Mouse (Mus musculus): ENCODE measurements at regions not wholly inside any gene's neighbourhood (a gene's known extent, or its start where the extent isn't known, plus 50 kb on each side); places are given as distances from the start of the nearest gene placed in this dataset.

DNA sequence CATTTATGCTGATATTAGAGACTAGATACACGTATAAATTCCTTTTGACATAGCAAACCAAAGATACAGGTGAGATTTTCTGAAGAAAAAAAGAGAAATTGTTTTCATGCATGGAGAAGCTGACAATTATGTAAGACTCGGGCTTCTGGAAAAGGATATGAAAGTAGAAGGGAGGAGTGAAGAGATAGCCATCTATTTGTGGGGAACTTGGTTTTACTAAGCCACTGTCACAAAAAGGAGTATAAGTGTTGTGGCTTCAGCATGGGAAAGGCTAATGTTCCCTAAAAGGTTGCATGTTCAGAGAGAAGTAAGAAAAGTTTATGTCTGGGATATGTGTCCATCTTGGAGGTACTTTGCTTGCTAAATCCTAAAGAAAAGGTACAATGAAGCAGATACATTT is 390.8 kb upstream of the Chl1 start:
- no peak for TF ChIP-seq MXI1 (IDR thresholded peaks at IDR 0.05; ENCODE audit: low read depth, low read length)
- no peak for TF ChIP-seq CTCF (IDR thresholded peaks at IDR 0.05 in 2 of 3, conservative IDR thresholded peaks at IDR 0.05 in 1 of 3; ENCODE audit: control insufficient read depth in 1 of 3, insufficient read depth in 1 of 3, low read depth in 2 of 3, low read length in 3 of 3, poor library complexity in 1 of 3, severe bottlenecking in 1 of 3)
- no peak for TF ChIP-seq E2F4 (IDR thresholded peaks at IDR 0.05; ENCODE audit: borderline replicate concordance, low read depth, low read length)
- no peak for TF ChIP-seq POLR2A (IDR thresholded peaks at IDR 0.05; ENCODE audit: control insufficient read depth in 1 of 2, insufficient read depth in 1 of 2, low read depth in 1 of 2, low read length in 2 of 2, poor library complexity in 1 of 2)
- no peak for TF ChIP-seq SIN3A (IDR thresholded peaks at IDR 0.05; ENCODE audit: low read length)
- TF ChIP-seq MAZ (IDR thresholded peaks at IDR 0.05; ENCODE audit: low read depth, low read length): no peak
- no peak for TF ChIP-seq BHLHE40 (IDR thresholded peaks at IDR 0.05; ENCODE audit: borderline replicate concordance, low read depth, low read length)
- no peak for TF ChIP-seq MAFK (IDR thresholded peaks at IDR 0.05; ENCODE audit: borderline replicate concordance, low read depth, low read length)
- TF ChIP-seq MAX (IDR thresholded peaks at IDR 0.05; ENCODE audit: low read length): no peak
- no peak for TF ChIP-seq MYB (IDR thresholded peaks at IDR 0.05; ENCODE audit: low read depth, low read length)
- no peak for TF ChIP-seq POLR2AphosphoS2 (IDR thresholded peaks at IDR 0.05; ENCODE audit: low read length)
- no peak for TF ChIP-seq KAT2A (conservative IDR thresholded peaks at IDR 0.05; ENCODE audit: low read depth, low read length)
- TF ChIP-seq USF2 (IDR thresholded peaks at IDR 0.05; ENCODE audit: borderline replicate concordance in 1 of 2, insufficient read depth in 1 of 2, low read depth in 1 of 2, low read length in 2 of 2): no peak
- no peak for DNase-seq (ENCODE audit: low read depth, low spot score)
- no peak overlapping the region for H3K9ac ChIP-seq (ENCODE audit: control insufficient read depth, low read depth, low read length, poor library complexity, severe bottlenecking)
- no peaks in the 10 kb centered on the region for H3K79me2 ChIP-seq (ENCODE audit: control insufficient read depth, insufficient read depth, low read length, poor library complexity)
- H3K27me3 ChIP-seq (ENCODE audit: control insufficient read depth in 1 of 2, insufficient read depth in 2 of 2, low read length in 2 of 2): no peaks in the 10 kb centered on the region
- no peaks in the 10 kb centered on the region for H3K36me3 ChIP-seq (ENCODE audit: control insufficient read depth in 1 of 2, insufficient read depth in 2 of 2, low read length in 2 of 2)
- H3K9me3 ChIP-seq (replicated peaks; ENCODE audit: insufficient read depth, low read length): no peaks in the 10 kb centered on the region
- H3K27ac ChIP-seq (ENCODE audit: control insufficient read depth, low read depth, low read length): no peak overlapping the region
- H3K4me1 ChIP-seq (ENCODE audit: control insufficient read depth in 1 of 2, insufficient read depth in 2 of 2, low read length in 2 of 2): no peaks in the 10 kb centered on the region
- no peak overlapping the region for H3K4me3 ChIP-seq (ENCODE audit: control insufficient read depth in 1 of 2, insufficient read depth in 1 of 2, low read depth in 2 of 2, low read length in 2 of 2)

DNA sequence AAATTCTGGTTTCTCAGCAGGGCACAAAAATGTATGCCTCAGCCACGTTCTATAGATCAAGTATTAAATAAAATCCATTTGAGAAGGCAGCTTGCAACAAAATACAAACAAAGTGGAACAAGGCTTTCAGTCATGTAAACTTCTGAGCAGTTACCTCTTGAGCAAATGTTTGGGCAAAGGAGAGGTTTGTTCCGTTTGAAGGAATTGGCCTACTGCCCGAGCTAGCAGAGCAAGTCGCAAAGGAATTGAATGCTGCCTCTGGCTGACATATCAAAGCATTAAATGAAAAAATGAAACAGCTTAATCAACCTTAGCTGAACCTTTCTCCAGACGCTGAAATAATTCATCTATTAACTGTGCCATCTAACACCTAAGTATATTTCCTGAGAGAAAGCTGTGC is 369.5 kb upstream of the Chl1 start:
- no peaks in the 10 kb centered on the region for H3K79me2 ChIP-seq (ENCODE audit: control insufficient read depth, insufficient read depth, low read length, poor library complexity)
- H3K9ac ChIP-seq (ENCODE audit: control insufficient read depth, low read depth, low read length, poor library complexity, severe bottlenecking): no peak overlapping the region
- DNase-seq (ENCODE audit: low read depth, low spot score): no peak
- TF ChIP-seq SIN3A (IDR thresholded peaks at IDR 0.05; ENCODE audit: low read length): no peak
- no peak for TF ChIP-seq RCOR1 (IDR thresholded peaks at IDR 0.05; ENCODE audit: low read depth, low read length)
- TF ChIP-seq TAL1 (IDR thresholded peaks at IDR 0.05; ENCODE audit: low read length): no peak
- no peak for TF ChIP-seq E2F4 (IDR thresholded peaks at IDR 0.05; ENCODE audit: borderline replicate concordance, low read depth, low read length)
- no peak for TF ChIP-seq MEF2A (IDR thresholded peaks at IDR 0.05; ENCODE audit: extremely low read depth, insufficient replicate concordance, low read depth, low read length, poor library complexity, severe bottlenecking)
- TF ChIP-seq MXI1 (IDR thresholded peaks at IDR 0.05; ENCODE audit: low read depth, low read length): no peak
- no peak for TF ChIP-seq ETS1 (IDR thresholded peaks at IDR 0.05; ENCODE audit: low read depth, low read length)
- TF ChIP-seq SMC3 (IDR thresholded peaks at IDR 0.05; ENCODE audit: low read depth, low read length): no peak
- no peak for TF ChIP-seq ZNF384 (IDR thresholded peaks at IDR 0.05; ENCODE audit: low read depth, low read length)
- TF ChIP-seq TBP (IDR thresholded peaks at IDR 0.05; ENCODE audit: low read depth, low read length): no peak
- TF ChIP-seq MAZ (IDR thresholded peaks at IDR 0.05; ENCODE audit: low read depth, low read length): no peak
- no peak for TF ChIP-seq USF1 (IDR thresholded peaks at IDR 0.05; ENCODE audit: low read depth, low read length)
- no peak for TF ChIP-seq ELF1 (IDR thresholded peaks at IDR 0.05; ENCODE audit: low read depth, low read length)
- TF ChIP-seq USF2 (IDR thresholded peaks at IDR 0.05; ENCODE audit: borderline replicate concordance in 1 of 2, insufficient read depth in 1 of 2, low read depth in 1 of 2, low read length in 2 of 2): no peak
- no peak for TF ChIP-seq POLR2AphosphoS2 (IDR thresholded peaks at IDR 0.05; ENCODE audit: low read length)
- no peak for TF ChIP-seq MAFK (IDR thresholded peaks at IDR 0.05; ENCODE audit: borderline replicate concordance, low read depth, low read length)
- TF ChIP-seq ZMIZ1 (IDR thresholded peaks at IDR 0.05; ENCODE audit: low read depth, low read length): no peak
- TF ChIP-seq ZC3H11A (IDR thresholded peaks at IDR 0.05; ENCODE audit: low read depth, low read length): no peak
- TF ChIP-seq TCF12 (IDR thresholded peaks at IDR 0.05; ENCODE audit: low read depth, low read length): no peak
- no peak for TF ChIP-seq CTCF (IDR thresholded peaks at IDR 0.05 in 2 of 3, conservative IDR thresholded peaks at IDR 0.05 in 1 of 3; ENCODE audit: control insufficient read depth in 1 of 3, insufficient read depth in 1 of 3, low read depth in 2 of 3, low read length in 3 of 3, poor library complexity in 1 of 3, severe bottlenecking in 1 of 3)
- H3K4me1 ChIP-seq (ENCODE audit: control insufficient read depth in 1 of 2, insufficient read depth in 2 of 2, low read length in 2 of 2): no peaks in the 10 kb centered on the region
- H3K27ac ChIP-seq (ENCODE audit: control insufficient read depth, low read depth, low read length): no peak overlapping the region
- no peak overlapping the region for H3K4me3 ChIP-seq (ENCODE audit: control insufficient read depth in 1 of 2, insufficient read depth in 1 of 2, low read depth in 2 of 2, low read length in 2 of 2)
- H3K36me3 ChIP-seq (ENCODE audit: control insufficient read depth in 1 of 2, insufficient read depth in 2 of 2, low read length in 2 of 2): no peaks in the 10 kb centered on the region
- H3K27me3 ChIP-seq (ENCODE audit: control insufficient read depth in 1 of 2, insufficient read depth in 2 of 2, low read length in 2 of 2): no peaks in the 10 kb centered on the region
- H3K9me3 ChIP-seq (replicated peaks; ENCODE audit: insufficient read depth, low read length): no peaks in the 10 kb centered on the region

All from MEL (cell line).